Comparison of ENCODE assay signal across 23 mouse cellular contexts in the genomic region with DNA sequence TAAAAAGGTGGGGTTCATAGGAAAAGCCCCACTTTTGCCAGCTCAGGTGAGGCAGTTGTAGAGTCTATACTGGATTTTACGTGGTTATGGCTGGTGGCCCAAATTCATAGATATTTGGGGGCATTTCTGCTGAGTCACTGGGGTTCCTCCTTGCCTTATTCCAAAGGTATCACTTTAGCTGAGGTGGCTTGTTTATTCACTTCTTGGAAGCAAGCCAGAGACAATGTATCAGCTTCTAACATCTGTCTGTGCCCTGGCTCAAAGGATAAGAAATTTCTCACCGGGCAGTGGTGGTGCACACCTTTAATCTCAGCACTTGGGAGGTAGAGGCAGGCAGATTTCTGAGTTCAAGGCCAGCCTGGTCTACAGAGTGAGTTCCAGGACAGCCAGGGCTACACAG. TPM values are rescaled to one million over a fixed set of nuclear protein-coding genes. Genes with fewer than 3 reads are reported as not detected.
"Had no signal": no experiment of that assay in that cellular context is flagged by ENCODE, and none has a peak within 500 bp of the region (broad histone marks: within the 10 kb centered on the region; RNA-seq: fewer than 3 reads in every experiment).

No protein-coding gene starts in this region.

- ATAC-seq: midbrain, embryonic 13.5 days had no signal

- H3K4me3 ChIP-seq: limb, embryonic 12.5 days; lung, embryonic 15.5 days; midbrain, embryonic 13.5 days; myocyte; neural tube, embryonic 15.5 days; stomach, embryonic 15.5 days had no signal

- H3K9me3 ChIP-seq: limb, embryonic 12.5 days; lung, embryonic 15.5 days; midbrain, embryonic 13.5 days; neural tube, embryonic 15.5 days; stomach, embryonic 15.5 days had no signal

- H3K27ac ChIP-seq: kidney, postnatal 0 days; limb, embryonic 12.5 days; lung, embryonic 15.5 days; macrophage; midbrain, embryonic 13.5 days; neural tube, embryonic 15.5 days; stomach, embryonic 15.5 days had no signal

- H3K4me1 ChIP-seq: limb, embryonic 12.5 days; lung, embryonic 15.5 days; midbrain, embryonic 13.5 days; neural tube, embryonic 15.5 days had no signal

- H3K9ac ChIP-seq: limb, embryonic 12.5 days; lung, embryonic 15.5 days; midbrain, embryonic 13.5 days; neural tube, embryonic 15.5 days; stomach, embryonic 15.5 days had no signal

- H3K4me2 ChIP-seq: limb, embryonic 12.5 days; liver, embryonic 11.5 days; lung, embryonic 15.5 days; midbrain, embryonic 13.5 days; neural tube, embryonic 15.5 days; stomach, embryonic 15.5 days had no signal

- DNase-seq: kidney, adult 9 months; layer of hippocampus, adult 9-11 months; layer of hippocampus, postnatal 36 days; lung, postnatal 14 days; spleen, adult 18-20 months; thymus, adult 2 months; thymus, postnatal 25 days had no signal

- H3K36me3 ChIP-seq: midbrain, embryonic 13.5 days; neural tube, embryonic 15.5 days had no signal

- H3K27me3 ChIP-seq: limb, embryonic 12.5 days; lung, embryonic 15.5 days; midbrain, embryonic 13.5 days; neural tube, embryonic 15.5 days; stomach, embryonic 15.5 days had no signal

RNA-seq across cellular contexts. Expression of gene Gm17334, which starts 6.8 kb away (rescaled TPM):
- polyA plus RNA-seq: liver, embryonic 11.5 days; macrophage; midbrain, embryonic 13.5 days; neural tube, embryonic 11.5 days; neural tube, embryonic 15.5 days; testis, adult 2 months had no signal

RNA-seq across cellular contexts. Expression of gene Il5, which starts 59.2 kb away (rescaled TPM):
- total RNA-seq: layer of hippocampus, adult 18-20 months; layer of hippocampus, postnatal 36 days; left cerebral cortex, adult 8-10 months; left cerebral cortex, postnatal 25 days; megakaryocyte-erythroid progenitor cell, adult 5-6 weeks had no signal
- polyA plus RNA-seq: kidney, postnatal 0 days; limb, embryonic 12.5 days; liver, embryonic 11.5 days; liver, embryonic 16.5 days; macrophage; midbrain, embryonic 13.5 days; myocyte; neural tube, embryonic 11.5 days; neural tube, embryonic 15.5 days; stomach, embryonic 15.5 days had no signal
